Mouse (Mus musculus): ENCODE results near the gene Zbtb25. TPM values are rescaled to one million over a fixed set of nuclear protein-coding genes. Genes with fewer than 3 reads are reported as not detected.

The Zbtb25 gene
- 7.3 and 14.5 TPM in 2 replicates for polyA plus RNA-seq (2012; rRNA removed; ENCODE audit: low replicate concordance)

DNA sequence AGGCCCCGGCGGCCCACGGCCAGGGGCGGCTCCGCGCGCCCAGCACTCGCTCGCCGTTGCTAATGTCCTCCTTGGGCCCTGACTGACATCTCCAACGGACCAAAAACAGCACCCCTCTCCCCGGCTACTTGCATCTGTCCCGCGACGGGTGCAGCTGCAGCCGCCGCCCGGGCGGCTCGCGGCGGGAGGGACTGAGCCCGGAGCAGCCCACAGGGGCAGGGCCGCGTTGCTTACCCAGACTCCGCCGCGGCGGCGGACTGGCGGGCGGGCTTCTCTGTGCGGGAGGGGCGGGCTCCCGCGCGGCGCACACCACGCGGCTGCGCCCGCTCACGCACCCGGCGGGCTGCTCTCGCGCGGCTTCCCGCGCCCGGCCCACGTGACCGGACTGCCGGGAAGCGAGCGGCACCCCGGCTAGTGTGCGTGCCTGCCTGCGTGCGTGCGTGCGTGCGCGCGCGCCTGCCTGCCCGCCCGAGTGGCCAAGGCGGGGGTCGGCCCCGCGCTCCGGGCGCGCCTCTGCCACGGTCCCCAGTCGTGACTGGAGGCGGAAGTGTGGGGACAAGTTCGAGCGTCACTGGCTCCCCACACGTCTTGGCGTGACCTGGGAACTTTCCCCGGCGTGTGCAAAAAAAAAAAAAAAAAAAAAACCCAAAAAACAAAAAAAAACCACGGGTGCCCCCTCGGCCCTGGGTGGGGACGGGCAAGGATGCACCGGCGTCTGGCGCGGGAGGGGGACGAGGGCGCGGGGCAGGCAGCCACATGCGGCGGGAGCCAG is at the start of gene Zbtb25:
Gene Zbtb25 (minus strand): TSS at position 397 of the 772 bp plus-strand sequence.

GRCm38 (mm10) chr12:76417433-76417854 is 48.0 kb upstream of the Zbtb25 start, which contains the start of gene Ppp1r36:
Gene Ppp1r36, plus strand, starts transcription at chr12:76417538.

DNA sequence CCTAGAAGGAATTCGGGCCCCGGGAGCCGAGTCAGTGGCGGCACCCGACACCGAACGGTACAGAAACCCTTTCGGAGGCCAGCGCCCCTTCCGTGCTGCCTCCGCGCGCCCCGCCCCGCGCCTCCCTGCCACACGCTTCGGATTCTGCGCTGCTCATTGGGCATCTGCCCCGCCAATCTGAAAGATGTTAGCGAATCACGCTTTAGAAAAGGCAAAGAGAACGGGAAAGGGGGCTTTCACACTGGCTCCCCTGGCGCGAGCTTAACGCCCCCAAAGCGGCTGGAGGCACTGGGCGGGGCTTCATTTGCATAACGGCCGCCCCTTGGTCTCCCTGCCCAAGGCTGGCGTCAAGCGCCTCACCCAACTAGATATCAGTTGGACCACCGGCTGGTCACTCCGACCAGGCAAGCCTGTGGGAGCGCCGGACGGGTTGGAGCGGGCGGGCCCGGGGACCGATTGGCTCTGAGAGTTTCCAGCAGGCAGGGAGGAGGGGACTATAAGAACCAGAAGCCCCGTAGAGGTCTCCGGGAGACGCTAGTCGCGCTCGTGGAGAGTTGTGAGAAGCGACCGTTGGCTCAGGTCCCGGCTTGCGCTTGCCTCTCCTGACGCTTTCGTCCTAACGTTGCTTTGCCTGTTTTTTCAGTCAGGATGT is 34.6 kb upstream of the Zbtb25 start, which contains the start of gene Hspa2:
Gene Hspa2 (plus strand): TSS at position 291 of the 652 bp plus-strand sequence.

DNA sequence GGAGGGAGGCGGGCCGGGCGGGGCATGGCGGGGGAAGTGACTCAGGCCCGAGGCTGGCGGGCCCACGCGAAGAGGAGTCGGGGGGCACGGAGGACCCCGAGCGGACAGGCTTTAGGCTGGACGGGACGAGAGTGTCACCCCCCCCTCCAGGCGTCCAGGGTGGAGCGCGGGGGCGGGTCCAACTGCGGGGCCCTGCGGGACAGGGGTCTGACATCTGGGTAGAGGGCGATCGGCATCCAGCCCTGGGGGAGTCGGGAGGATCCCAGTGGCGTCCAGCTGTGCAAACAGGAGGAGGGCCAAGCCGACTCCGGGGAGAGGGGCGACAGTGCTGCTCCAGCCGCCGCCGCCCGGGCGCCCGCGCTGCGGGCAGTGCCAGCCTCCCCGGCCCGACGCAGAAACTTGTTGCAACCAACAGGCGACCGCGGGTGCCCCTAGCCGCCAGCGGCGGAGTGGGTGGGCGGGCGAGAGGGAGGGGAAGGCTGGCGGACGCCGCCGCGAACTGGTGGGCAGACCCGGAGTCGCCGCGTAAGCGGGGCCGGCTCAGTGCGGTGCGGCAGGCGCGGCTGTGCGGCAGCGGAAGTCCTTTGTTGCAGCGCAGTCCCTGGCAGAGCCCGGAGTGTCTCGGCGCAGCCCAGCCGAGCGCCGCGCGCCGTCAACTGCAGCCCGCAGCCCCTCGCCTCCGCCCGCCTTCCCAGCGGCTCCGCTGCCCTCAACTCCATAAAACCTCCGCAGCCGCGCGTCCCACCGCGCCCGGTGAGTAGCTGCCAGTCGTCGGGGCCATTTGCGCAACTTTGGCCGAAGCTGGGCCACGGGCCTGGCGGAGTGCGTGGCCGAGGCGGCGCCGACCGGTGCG is 802 bp upstream of the Zbtb25 start, which contains the start of gene Zbtb1:
Gene Zbtb1 (plus strand): TSS at position 289 of the 853 bp plus-strand sequence.

GRCm38 (mm10) chr12:76324679-76325431 is 44.5 kb downstream of the Zbtb25 start, which contains the start of gene Akap5:
Gene Akap5, plus strand, starts transcription at chr12:76324891.

Other genes starting within 250 kb of the Zbtb25 start
- 0.10 TPM in 1 of 2 replicates, not detected in the other for gene Esr2, start 192.3 kb downstream of the Zbtb25 start, polyA plus RNA-seq (2012; rRNA removed; ENCODE audit: low replicate concordance)
- not detected in 2 replicates for gene Tex21, start 122.9 kb downstream of the Zbtb25 start, polyA plus RNA-seq (2012; rRNA removed; ENCODE audit: low replicate concordance)
- 16.6 and 33.9 TPM in 2 replicates for gene Mthfd1, start 114.3 kb downstream of the Zbtb25 start, polyA plus RNA-seq (2012; rRNA removed; ENCODE audit: low replicate concordance)
- gene Akap5, start 44.7 kb downstream of the Zbtb25 start, polyA plus RNA-seq (2012; rRNA removed; ENCODE audit: low replicate concordance), result 0.58 and 0.60 TPM in 2 replicates
- gene Zbtb1, start 664 bp upstream of the Zbtb25 start, polyA plus RNA-seq (2012; rRNA removed; ENCODE audit: low replicate concordance), result 1.8 and 3.8 TPM in 2 replicates
- 15.1 and 29.6 TPM in 2 replicates for gene Hspa2, start 34.6 kb upstream of the Zbtb25 start, polyA plus RNA-seq (2012; rRNA removed; ENCODE audit: low replicate concordance)
- gene Ppp1r36, start 47.9 kb upstream of the Zbtb25 start, polyA plus RNA-seq (2012; rRNA removed; ENCODE audit: low replicate concordance), result 0.04 and 0.77 TPM in 2 replicates
- 32.0 and 58.4 TPM in 2 replicates for gene Plekhg3, start 161.3 kb upstream of the Zbtb25 start, polyA plus RNA-seq (2012; rRNA removed; ENCODE audit: low replicate concordance)

Data from subcutaneous adipose tissue, adult 2 months (tissue).